Mouse (Mus musculus): Measurements from ENCODE around the gene Runx2. TPM values are rescaled to one million over a fixed set of nuclear protein-coding genes. Genes with fewer than 3 reads are reported as not detected.

Runx2 gene
- polyA plus RNA-seq, 1 experiment from 2014 or later, result 31.9 TPM

GRCm38 (mm10) chr17:44707956-44708355, 106.6 kb downstream of the Runx2 start:
- Histone ChIP-seq H3K4me1 (peaks cover 18% of the 10 kb centered on the region), H3K4me2 (replicated peaks) (no peak overlapping the region), H3K9me3 (no peaks in the 10 kb centered on the region), H3K36me3 (peaks cover 11% of the 10 kb centered on the region; the same call in 1 of the 2 replicates), H3K9ac (no peak overlapping the region), H3K27ac (no peak overlapping the region), H3K4me3 (no peak overlapping the region), H3K27me3 (no peaks in the 10 kb centered on the region)
- ATAC-seq (ENCODE audit: insufficient number of reproducible peaks, insufficient read depth, low FRiP score, low TSS enrichment), result no peak
- WGBS, result 96% methylated on average over 3 of the region's 3 CpGs

GRCm38 (mm10) chr17:44706531-44706930, 108.1 kb downstream of the Runx2 start:
- Histone ChIP-seq H3K4me2 (replicated peaks) (no peak overlapping the region), H3K36me3 (peaks cover 7% of the 10 kb centered on the region; the same call in 1 of the 2 replicates), H3K4me1 (peaks cover 18% of the 10 kb centered on the region), H3K9ac (no peak overlapping the region), H3K27ac (no peak overlapping the region), H3K4me3 (no peak overlapping the region), H3K27me3 (no peaks in the 10 kb centered on the region), H3K9me3 (no peaks in the 10 kb centered on the region)
- WGBS, result 91% methylated on average over 10 of the region's 10 CpGs
- no peak for ATAC-seq (ENCODE audit: insufficient number of reproducible peaks, insufficient read depth, low FRiP score, low TSS enrichment)

- 59% methylated on average over 14 of the region's 14 CpGs for WGBS
- no peak for ATAC-seq (ENCODE audit: insufficient number of reproducible peaks, insufficient read depth, low FRiP score, low TSS enrichment)
- Histone ChIP-seq H3K9ac (no peak overlapping the region), H3K9me3 (no peaks in the 10 kb centered on the region), H3K27me3 (no peaks in the 10 kb centered on the region), H3K4me2 (replicated peaks) (no peak overlapping the region), H3K4me3 (no peak overlapping the region), H3K36me3 (peaks cover 7% of the 10 kb centered on the region; the same call in 1 of the 2 replicates), H3K27ac (no peak overlapping the region), H3K4me1 (no peaks in the 10 kb centered on the region)
Measured at GRCm38 (mm10) chr17:44702506-44703298, 111.9 kb downstream of the Runx2 start.

- no peak overlapping the region for H3K4me2 ChIP-seq (replicated peaks)
- ATAC-seq (ENCODE audit: insufficient number of reproducible peaks, insufficient read depth, low FRiP score, low TSS enrichment), result no peak
- no peak overlapping the region for H3K27ac ChIP-seq
- H3K9me3 ChIP-seq, result no peaks in the 10 kb centered on the region
- no peaks in the 10 kb centered on the region for H3K27me3 ChIP-seq
- no peak overlapping the region for H3K4me3 ChIP-seq
- H3K36me3 ChIP-seq, result no peaks in the 10 kb centered on the region
- WGBS, result 90% methylated on average over 4 of the region's 4 CpGs
- no peak overlapping the region for H3K9ac ChIP-seq
- H3K4me1 ChIP-seq, result no peaks in the 10 kb centered on the region
Measured at GRCm38 (mm10) chr17:44701531-44701930, 113.1 kb downstream of the Runx2 start.

- no peak overlapping the region for H3K4me3 ChIP-seq
- no peaks in the 10 kb centered on the region for H3K27me3 ChIP-seq
- no peaks in the 10 kb centered on the region for H3K9me3 ChIP-seq
- no peak overlapping the region for H3K27ac ChIP-seq
- ATAC-seq (ENCODE audit: insufficient number of reproducible peaks, insufficient read depth, low FRiP score, low TSS enrichment), result no peak
- no peaks in the 10 kb centered on the region for H3K4me1 ChIP-seq
- no peak overlapping the region for H3K4me2 ChIP-seq (replicated peaks)
- H3K36me3 ChIP-seq, result no peaks in the 10 kb centered on the region
- H3K9ac ChIP-seq, result no peak overlapping the region
- 95% methylated on average over 1 of the region's 1 CpGs for whole genome bisulfite sequencing
Measured at GRCm38 (mm10) chr17:44700326-44700725, 114.3 kb downstream of the Runx2 start.

GRCm38 (mm10) chr17:44697053-44697452, 117.5 kb downstream of the Runx2 start:
- no peak overlapping the region for H3K4me3 ChIP-seq
- 90% methylated on average over 10 of the region's 10 CpGs for WGBS
- no peak overlapping the region for H3K27ac ChIP-seq
- no peak for ATAC-seq (ENCODE audit: insufficient number of reproducible peaks, insufficient read depth, low FRiP score, low TSS enrichment)
- no peaks in the 10 kb centered on the region for H3K27me3 ChIP-seq
- no peak overlapping the region for H3K9ac ChIP-seq
- no peak overlapping the region for H3K4me2 ChIP-seq (replicated peaks)
- H3K36me3 ChIP-seq, result no peaks in the 10 kb centered on the region
- H3K9me3 ChIP-seq, result no peaks in the 10 kb centered on the region
- no peaks in the 10 kb centered on the region for H3K4me1 ChIP-seq

GRCm38 (mm10) chr17:44693552-44693951, 121.0 kb downstream of the Runx2 start:
- 0 out of 2 replicates have a peak, but pooled peaks cover 3% of the 10 kb centered on the region for H3K36me3 ChIP-seq

GRCm38 (mm10) chr17:44691517-44691916, 123.1 kb downstream of the Runx2 start:
- 73% methylated on average over 2 of the region's 2 CpGs for WGBS
- 0 out of 2 replicates have a peak, but pooled peaks cover 3% of the 10 kb centered on the region for H3K36me3 ChIP-seq
- ATAC-seq (ENCODE audit: insufficient number of reproducible peaks, insufficient read depth, low FRiP score, low TSS enrichment), result no peak

More at GRCm38 (mm10) chr17:44693552-44693951, 121.0 kb downstream of the Runx2 start:
- H3K4me3 ChIP-seq, result no peak overlapping the region
- WGBS, result 80% methylated on average over 5 of the region's 7 CpGs
- H3K4me2 ChIP-seq (replicated peaks), result no peak overlapping the region
- no peak overlapping the region for H3K27ac ChIP-seq
- H3K27me3 ChIP-seq, result no peaks in the 10 kb centered on the region
- ATAC-seq (ENCODE audit: insufficient number of reproducible peaks, insufficient read depth, low FRiP score, low TSS enrichment), result no peak
- H3K9me3 ChIP-seq, result no peaks in the 10 kb centered on the region
- H3K9ac ChIP-seq, result no peak overlapping the region
- H3K4me1 ChIP-seq, result peaks cover 5% of the 10 kb centered on the region

GRCm38 (mm10) chr17:44690410-44691035, 124.1 kb downstream of the Runx2 start:
- Histone ChIP-seq H3K27ac (no peak overlapping the region), H3K9me3 (no peaks in the 10 kb centered on the region), H3K36me3 (0 out of 2 replicates have a peak, but pooled peaks cover 3% of the 10 kb centered on the region), H3K4me2 (replicated peaks) (no peak overlapping the region), H3K4me3 (no peak overlapping the region), H3K4me1 (peaks cover 5% of the 10 kb centered on the region), H3K27me3 (no peaks in the 10 kb centered on the region), H3K9ac (no peak overlapping the region)
- WGBS, result 84% methylated on average over 5 of the region's 5 CpGs
- ATAC-seq (ENCODE audit: insufficient number of reproducible peaks, insufficient read depth, low FRiP score, low TSS enrichment), result no peak

More at GRCm38 (mm10) chr17:44691517-44691916, 123.1 kb downstream of the Runx2 start:
- Histone ChIP-seq H3K9ac (no peak overlapping the region), H3K4me1 (peaks cover 5% of the 10 kb centered on the region), H3K4me2 (replicated peaks) (no peak overlapping the region), H3K4me3 (no peak overlapping the region), H3K27me3 (no peaks in the 10 kb centered on the region), H3K9me3 (no peaks in the 10 kb centered on the region), H3K27ac (no peak overlapping the region)

GRCm38 (mm10) chr17:44688306-44688705, 126.3 kb downstream of the Runx2 start:
- H3K27me3 ChIP-seq, result no peaks in the 10 kb centered on the region
- 0 out of 2 replicates have a peak, but pooled peaks cover 3% of the 10 kb centered on the region for H3K36me3 ChIP-seq
- no peak overlapping the region for H3K9ac ChIP-seq
- no peak overlapping the region for H3K4me2 ChIP-seq (replicated peaks)
- H3K4me3 ChIP-seq, result no peak overlapping the region
- no peaks in the 10 kb centered on the region for H3K9me3 ChIP-seq
- no peak for ATAC-seq (ENCODE audit: insufficient number of reproducible peaks, insufficient read depth, low FRiP score, low TSS enrichment)
- H3K27ac ChIP-seq, result no peak overlapping the region
- WGBS, result 89% methylated on average over 2 of the region's 2 CpGs
- peaks cover 11% of the 10 kb centered on the region for H3K4me1 ChIP-seq

GRCm38 (mm10) chr17:44685514-44685913, 129.1 kb downstream of the Runx2 start:
- no peak for ATAC-seq (ENCODE audit: insufficient number of reproducible peaks, insufficient read depth, low FRiP score, low TSS enrichment)
- WGBS, result 43% methylated on average over 7 of the region's 7 CpGs
- peaks cover 17% of the 10 kb centered on the region for H3K4me1 ChIP-seq

More at GRCm38 (mm10) chr17:44685514-44685913, 129.1 kb downstream of the Runx2 start:
- Histone ChIP-seq H3K36me3 (0 out of 2 replicates have a peak, but pooled peaks cover 3% of the 10 kb centered on the region), H3K4me3 (no peak overlapping the region), H3K9me3 (0 out of 2 replicates have a peak, but pooled peaks cover under 1% of the 10 kb centered on the region), H3K9ac (no peak overlapping the region), H3K27me3 (no peaks in the 10 kb centered on the region), H3K4me2 (replicated peaks) (no peak overlapping the region), H3K27ac (no peak overlapping the region)

All from embryonic facial prominence, embryonic 12.5 days (tissue).